ENCODE assay signal across 13 mouse cellular contexts in the genomic region with DNA sequence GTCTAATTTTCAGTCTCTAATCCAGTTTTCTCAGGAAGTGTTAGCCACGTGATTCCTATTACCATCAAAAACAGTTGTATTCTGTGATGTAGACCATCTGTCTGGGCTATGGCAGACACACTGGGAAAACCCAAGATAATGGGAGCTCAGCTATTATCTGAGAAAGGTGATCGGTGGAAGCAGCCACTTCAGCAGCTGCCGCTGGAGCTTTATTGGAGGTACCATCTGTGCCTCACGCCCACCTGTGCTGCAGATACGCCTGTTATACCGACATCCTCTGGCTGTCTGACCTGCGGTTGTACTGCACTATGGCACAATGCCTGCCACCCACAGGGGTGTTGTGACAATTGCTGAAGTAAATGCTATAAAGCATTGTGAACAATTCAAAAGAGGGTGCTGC. TPM values are rescaled to one million over a fixed set of nuclear protein-coding genes. Genes with fewer than 3 reads are reported as not detected.
DNase-seq lines count a peak whose midpoint lies in the region; ATAC-seq lines count a peak whose summit lies in the region.
"Had no signal": no experiment of that assay in that cellular context is flagged by ENCODE, and none has a peak within 500 bp of the region (broad histone marks: within the 10 kb centered on the region; RNA-seq: fewer than 3 reads in every experiment).

No protein-coding gene starts in this region.

- 0 out of 2 replicates have a peak, but pooled peaks cover 3% of the 10 kb centered on the region for H3K4me1 ChIP-seq in midbrain, embryonic 13.5 days (replicated peaks)
- H3K4me1 ChIP-seq in midbrain, embryonic 10.5 days, result no peaks in the 10 kb centered on the region

- no peak overlapping the region for H3K9ac ChIP-seq in midbrain, embryonic 13.5 days (replicated peaks)
- H3K9ac ChIP-seq: limb, embryonic 15.5 days had no signal

- 61% methylated on average over 7 of the region's 7 CpGs for WGBS in midbrain, embryonic 13.5 days
- 84% methylated on average over 7 of the region's 7 CpGs for WGBS in midbrain, embryonic 10.5 days

- DNase-seq in midbrain, embryonic 10.5 days (ENCODE audit: low spot score), result no peak
- DNase-seq in layer of hippocampus, postnatal 25 days (ENCODE audit: extremely low spot score in 1 of 2, low spot score in 1 of 2), result peak; percentile 44 to 46
- peak; percentile 49 to 51 for DNase-seq in right cerebral cortex, postnatal 36 days (ENCODE audit: low spot score in 2 of 2)
- DNase-seq in heart, postnatal 10 days, result no peak
- DNase-seq in ovary, adult 18-20 months (ENCODE audit: low spot score), result no peak
- no peak for DNase-seq in heart, adult 11 months
- DNase-seq: adrenal gland, adult 2 months; cerebellum, adult 8-10 months; gastrocnemius, postnatal 10 days; thymus, adult 2 months had no signal

- intact Hi-C loops in heart, postnatal 10 days (cut with DNase I), result no loop called here

- H3K27me3 ChIP-seq in midbrain, embryonic 13.5 days, result no peaks in the 10 kb centered on the region
- no peaks in the 10 kb centered on the region for H3K27me3 ChIP-seq in midbrain, embryonic 10.5 days (ENCODE audit: low read depth, poor library complexity, severe bottlenecking)
- H3K27me3 ChIP-seq: limb, embryonic 15.5 days had no signal

- no peaks in the 10 kb centered on the region for H3K36me3 ChIP-seq in midbrain, embryonic 13.5 days
- no peaks in the 10 kb centered on the region for H3K36me3 ChIP-seq in midbrain, embryonic 10.5 days
- H3K36me3 ChIP-seq: limb, embryonic 15.5 days had no signal

- H3K27ac ChIP-seq in midbrain, embryonic 13.5 days, result no peak overlapping the region
- H3K27ac ChIP-seq in midbrain, embryonic 10.5 days (replicated peaks), result no peak overlapping the region
- H3K27ac ChIP-seq: limb, embryonic 15.5 days had no signal

- no peaks in the 10 kb centered on the region for H3K9me3 ChIP-seq in midbrain, embryonic 13.5 days
- H3K9me3 ChIP-seq in midbrain, embryonic 10.5 days (replicated peaks), result no peaks in the 10 kb centered on the region
- H3K9me3 ChIP-seq: limb, embryonic 15.5 days had no signal

- no peak overlapping the region for H3K4me2 ChIP-seq in midbrain, embryonic 13.5 days (replicated peaks)
- H3K4me2 ChIP-seq: limb, embryonic 15.5 days had no signal

- ATAC-seq in midbrain, embryonic 13.5 days, result peak; percentile 37; the same call in 1 of the 2 replicates
- ATAC-seq in frontal cortex, adult (ENCODE audit: low TSS enrichment), result peak; percentile 61

- no peak overlapping the region for H3K4me3 ChIP-seq in midbrain, embryonic 13.5 days (replicated peaks)
- H3K4me3 ChIP-seq in midbrain, embryonic 10.5 days, result no peak overlapping the region
- H3K4me3 ChIP-seq: limb, embryonic 15.5 days had no signal

RNA-seq across cellular contexts. Expression of a gene that starts 23.7 kb away (rescaled TPM):
- 3.9 and 4.5 TPM in 2 replicates for polyA plus RNA-seq in midbrain, embryonic 13.5 days (2015; fragmentation: Nextera tagmentation; extraction: Ambion mirVana)
- 2.4 and 2.7 TPM in 2 replicates for polyA plus RNA-seq in midbrain, embryonic 10.5 days (2016; fragmentation: Nextera tagmentation; extraction: Ambion mirVana)
- 10 to 100 TPM; 24.5 TPM for total RNA-seq in layer of hippocampus, postnatal 25 days (2021)
- 10 to 100 TPM; 30.9 to 33.3 TPM for total RNA-seq in heart, postnatal 10 days (2021)

Comparison
In these comparisons a context has a peak if more than half of its experiments do, and no peak if none do; other contexts are left out.
1. DNase-seq: peak in layer of hippocampus, postnatal 25 days (2 of 2) and right cerebral cortex, postnatal 36 days (2 of 2); none in midbrain, embryonic 10.5 days (single experiment), heart, postnatal 10 days (0 of 2), ovary, adult 18-20 months (single experiment) and heart, adult 11 months (single experiment).